Mouse (Mus musculus): ENCODE results near the gene Slc25a33.

GRCm38 (mm10) chr4:149782975-149783374 lies 8.9 kb upstream of the Slc25a33 start:
- TF ChIP-seq CTCF (IDR thresholded peaks at IDR 0.05) (no peak), EP300 (IDR thresholded peaks at IDR 0.05; ENCODE audit: insufficient read depth, low read depth, low read length) (no peak)
